Mouse (Mus musculus): ENCODE results near the gene Gm37240.

The Gm37240 gene

DNA sequence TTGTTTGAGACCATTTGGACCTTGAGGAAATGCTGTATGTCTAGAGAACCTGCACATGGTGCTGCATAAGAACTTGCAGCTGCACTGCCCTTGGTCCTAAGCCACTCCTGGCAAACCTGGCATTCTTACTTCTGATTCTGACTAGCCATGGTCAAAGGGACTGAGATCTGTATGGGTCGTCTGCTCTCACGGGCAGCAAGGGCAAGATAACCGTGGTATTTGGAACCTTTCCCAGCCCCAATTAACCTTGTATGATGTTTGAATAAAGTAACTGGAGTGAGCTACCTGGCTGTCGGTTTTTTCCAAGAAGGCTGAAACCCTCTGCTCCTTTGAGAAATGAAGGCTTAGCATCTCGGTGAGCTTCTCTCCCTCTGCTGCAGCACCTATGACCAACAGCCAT lies 8.4 kb downstream of the Gm37240 start:
- no peak for DNase-seq (ENCODE audit: low spot score)

DNA sequence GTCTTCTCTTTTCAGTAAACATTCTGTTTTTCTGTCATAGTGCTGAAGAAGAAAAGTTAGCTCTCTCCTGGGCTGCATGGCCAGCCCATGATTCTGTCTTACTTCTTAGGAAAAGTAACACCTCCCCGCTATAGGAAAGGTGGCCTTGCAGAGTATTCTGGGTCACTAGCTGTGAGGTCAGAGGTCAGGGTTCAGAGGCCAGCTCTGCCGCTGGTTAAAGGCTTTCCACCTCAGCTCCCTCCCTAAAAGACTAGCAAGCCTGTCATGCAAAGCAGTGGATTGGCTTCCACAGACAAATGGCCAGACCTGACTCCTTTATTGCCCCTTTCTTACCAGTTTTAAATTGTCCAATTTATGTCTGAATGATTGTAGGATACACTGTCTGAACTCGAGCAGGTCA lies 23.3 kb downstream of the Gm37240 start:
- DNase-seq (ENCODE audit: low spot score), result no peak

DNA sequence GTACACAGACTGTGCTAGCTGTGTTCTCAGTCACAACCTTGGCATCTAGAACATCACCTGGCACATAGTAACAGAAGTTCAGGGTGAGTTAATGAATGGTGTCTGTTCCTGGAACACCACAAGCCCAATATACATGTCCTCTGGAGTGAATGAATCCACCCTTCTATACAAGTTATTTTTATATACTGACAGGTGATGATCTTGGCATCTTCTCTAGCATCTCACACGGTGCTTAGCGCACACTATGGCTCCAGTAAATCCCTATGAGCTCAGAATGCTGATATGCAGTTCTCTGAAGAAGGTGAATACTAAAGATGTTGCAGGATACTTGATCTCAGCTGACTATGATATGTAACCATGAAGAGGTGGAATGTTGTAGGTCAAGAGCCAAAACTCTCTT lies 24.4 kb downstream of the Gm37240 start:
- DNase-seq (ENCODE audit: low spot score), result no peak

DNA sequence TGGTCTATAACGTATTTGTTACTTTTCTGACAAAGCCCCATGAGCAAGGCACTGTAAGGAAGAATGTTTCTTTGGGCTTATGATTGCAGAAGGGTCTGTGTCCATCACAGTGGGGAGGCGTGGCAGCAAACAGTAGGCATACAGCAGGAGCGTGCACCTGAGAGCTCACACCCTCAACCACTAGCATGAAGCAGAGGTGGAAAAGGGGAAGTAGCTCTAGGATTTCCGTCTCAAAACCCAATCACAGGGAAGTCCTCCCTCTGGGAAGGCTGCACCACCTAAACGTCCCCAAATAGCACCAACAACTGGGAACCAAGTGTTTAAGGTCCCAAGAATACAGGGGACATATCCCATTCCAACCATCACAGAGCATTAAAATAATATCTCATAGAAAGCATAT lies 26.3 kb downstream of the Gm37240 start:
- no peak for DNase-seq (ENCODE audit: low spot score)

DNA sequence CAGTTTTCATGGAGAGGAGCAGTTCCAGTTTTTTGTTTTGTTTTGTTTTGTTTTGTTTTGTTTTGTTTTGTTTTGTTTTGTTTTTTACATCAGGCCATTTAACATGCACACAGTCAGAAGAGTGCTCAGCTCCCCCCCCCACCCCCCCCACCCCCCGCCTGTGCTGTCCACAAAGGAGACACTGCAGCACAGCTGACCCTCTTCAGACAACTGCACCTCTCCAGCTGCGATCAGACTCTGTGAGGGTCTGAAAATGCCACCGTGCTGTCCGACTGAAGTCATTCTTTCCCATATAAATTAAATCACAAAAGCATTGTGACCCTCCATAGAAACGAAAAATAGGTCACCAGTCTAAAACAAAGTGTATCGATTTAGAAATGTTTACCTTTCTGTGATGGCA lies 28.0 kb downstream of the Gm37240 start:
- DNase-seq (ENCODE audit: low spot score), result no peak

DNA sequence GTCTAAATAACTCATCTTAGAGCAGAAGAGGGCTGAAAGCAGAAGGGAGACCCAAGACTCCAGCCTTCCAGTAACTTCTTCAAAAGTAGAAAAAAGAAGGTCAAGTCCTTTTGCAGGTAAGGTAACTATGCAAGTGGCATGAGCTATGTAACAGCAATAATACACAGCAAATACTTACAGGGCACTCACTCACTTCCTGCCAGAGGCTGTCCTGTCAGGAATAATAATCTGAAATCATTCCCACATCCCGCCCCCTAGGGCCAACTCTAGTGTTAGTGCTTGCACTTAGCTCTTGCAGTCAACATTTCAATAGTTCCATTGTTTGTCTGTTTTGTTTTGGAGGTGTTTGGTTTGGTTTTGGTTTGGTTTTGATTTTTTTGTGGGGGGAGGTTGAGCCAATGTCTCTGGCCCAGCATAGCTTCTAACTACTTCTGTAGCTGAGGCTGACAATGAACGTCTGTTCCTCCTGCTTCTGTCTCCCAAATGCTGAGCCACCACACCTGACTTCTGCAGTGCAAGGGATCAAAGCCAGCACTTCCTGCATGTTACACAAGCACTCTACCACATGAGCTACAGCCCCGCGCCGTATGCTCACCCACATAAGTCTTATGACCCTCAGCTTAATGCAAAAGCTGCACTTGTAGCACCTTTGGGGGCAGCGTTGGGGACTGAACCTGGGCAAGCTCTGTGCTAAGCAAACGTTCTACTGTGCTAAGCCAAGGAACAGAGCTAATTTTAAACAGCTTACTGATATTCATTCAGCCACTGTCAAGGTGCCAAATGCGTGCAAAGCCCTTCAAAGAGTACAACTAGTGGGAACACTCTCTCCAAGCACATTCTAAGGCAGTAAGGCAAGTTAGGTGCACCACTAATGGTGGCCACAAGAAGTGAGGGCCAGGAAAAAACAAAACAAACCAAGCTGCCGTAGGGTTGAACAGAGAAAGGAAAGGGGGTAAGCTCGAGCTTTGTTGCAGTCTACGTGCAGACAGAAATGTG lies 28.9 kb downstream of the Gm37240 start:
- no peak for DNase-seq (ENCODE audit: low spot score)

DNA sequence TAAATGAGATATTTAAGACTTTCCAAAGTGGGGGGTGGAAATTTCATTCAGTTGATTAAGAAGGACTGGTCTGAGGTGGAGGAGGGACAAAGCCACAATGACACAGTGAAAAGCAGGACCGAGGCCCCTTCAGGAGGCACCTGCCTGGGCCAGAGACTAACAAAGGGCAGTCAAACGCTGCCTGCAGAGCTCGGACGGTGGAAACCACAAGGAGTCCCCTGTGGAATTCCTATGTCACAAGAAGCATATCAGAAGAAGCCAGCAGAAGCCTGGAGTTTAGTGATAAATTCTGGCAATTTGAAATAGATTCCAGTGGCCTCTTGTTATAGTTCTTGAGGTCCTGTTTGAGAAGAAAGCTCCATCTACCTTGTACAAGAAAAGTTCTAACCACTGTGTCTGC lies 30.2 kb downstream of the Gm37240 start:
- DNase-seq (ENCODE audit: low spot score), result no peak

DNA sequence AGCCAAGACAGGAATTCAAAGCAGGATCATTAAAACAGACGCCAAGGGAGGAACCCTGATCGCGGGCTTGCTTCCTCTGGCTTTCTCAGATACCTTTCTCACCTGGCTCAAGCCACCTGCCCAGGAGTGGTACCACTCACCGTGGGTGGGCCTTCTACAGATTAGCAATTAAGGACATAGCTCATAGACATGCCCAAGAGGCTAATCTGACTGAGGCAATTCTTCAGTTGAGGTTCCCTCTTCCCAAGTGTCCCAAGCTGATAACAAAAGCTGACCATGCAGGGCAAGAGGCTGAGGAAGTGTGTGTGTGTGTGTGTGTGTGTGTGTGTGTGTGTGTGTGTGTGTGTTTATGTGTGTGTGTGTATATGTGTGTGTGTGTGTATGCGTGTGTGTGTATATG lies 31.4 kb downstream of the Gm37240 start:
- DNase-seq (ENCODE audit: low spot score), result no peak

DNA sequence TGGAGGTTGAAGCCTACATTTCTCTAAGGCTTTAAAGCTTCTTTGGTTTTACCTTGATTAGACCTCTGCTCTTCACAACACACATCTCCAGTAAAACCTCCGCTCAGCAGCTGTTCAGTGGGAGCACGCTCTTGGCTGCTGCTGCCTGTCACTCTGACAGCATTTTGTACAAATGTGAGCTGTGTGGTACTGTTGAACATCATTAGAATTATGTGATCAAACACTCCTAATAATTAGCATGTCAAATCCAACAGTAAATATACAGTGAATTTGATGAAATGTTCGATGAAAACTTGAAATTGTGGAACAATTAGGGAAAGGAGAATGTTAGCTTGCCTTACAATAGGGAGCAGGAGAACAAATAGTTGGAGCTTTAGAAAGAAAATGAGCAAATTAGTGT lies 32.3 kb downstream of the Gm37240 start:
- DNase-seq (ENCODE audit: low spot score), result no peak

DNA sequence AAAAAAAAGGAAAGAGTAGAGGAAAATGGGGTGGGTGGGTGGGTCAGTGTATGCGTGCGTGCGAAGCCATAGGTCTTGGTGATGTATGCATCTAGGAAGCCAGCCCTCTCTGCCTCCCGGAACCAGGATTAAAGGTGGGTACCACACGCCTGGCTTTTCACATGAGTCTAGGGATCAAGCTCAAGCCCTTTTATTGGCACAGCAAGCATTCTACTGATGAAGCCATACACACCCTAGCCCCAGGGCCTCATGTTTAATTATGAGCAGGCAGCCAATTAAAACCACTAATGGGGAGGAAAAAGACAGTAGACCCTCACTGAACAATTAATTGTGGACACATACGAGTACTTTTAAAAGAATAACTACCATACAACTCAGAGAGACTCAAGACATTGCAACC lies 33.2 kb downstream of the Gm37240 start:
- DNase-seq (ENCODE audit: low spot score), result no peak

DNA sequence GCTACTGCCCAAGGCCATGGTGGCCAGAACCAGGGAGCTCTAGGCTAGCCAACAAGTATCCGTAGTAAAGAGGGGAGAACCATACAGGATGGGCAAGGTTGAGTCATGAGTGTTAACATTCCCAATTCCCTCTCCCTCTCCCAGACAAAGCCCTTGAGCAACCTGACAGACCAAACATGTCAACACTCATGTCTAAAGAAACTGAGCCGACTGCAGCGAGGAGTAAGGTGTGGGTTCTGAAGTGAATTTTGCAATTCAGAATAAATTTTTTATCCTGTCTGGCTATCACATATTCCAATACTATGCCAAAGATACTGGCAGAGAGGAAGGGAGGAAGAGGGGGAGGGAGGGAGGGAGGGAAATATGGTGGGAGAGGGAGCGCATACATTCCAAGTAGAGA lies 33.6 kb downstream of the Gm37240 start:
- no peak for DNase-seq (ENCODE audit: low spot score)

DNA sequence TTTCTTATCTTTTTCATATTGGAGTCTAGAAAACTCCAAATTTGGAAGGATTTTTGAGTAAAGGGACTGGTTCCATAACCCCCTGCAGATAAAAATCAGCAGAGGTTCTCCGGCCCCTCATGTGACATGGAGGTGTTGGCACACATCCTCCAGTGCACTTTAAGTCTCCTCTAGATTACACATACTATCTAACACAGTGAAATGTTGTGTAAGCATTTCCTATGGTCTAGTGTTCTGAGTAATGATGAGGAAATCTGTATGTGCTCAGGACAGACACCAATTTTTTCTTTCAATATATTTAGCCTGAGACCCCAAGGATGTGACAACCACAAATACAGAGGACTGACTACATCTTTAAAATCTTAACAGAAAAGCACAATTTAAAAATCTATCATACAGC lies 37.2 kb downstream of the Gm37240 start:
- no peak for DNase-seq (ENCODE audit: low spot score)

DNA sequence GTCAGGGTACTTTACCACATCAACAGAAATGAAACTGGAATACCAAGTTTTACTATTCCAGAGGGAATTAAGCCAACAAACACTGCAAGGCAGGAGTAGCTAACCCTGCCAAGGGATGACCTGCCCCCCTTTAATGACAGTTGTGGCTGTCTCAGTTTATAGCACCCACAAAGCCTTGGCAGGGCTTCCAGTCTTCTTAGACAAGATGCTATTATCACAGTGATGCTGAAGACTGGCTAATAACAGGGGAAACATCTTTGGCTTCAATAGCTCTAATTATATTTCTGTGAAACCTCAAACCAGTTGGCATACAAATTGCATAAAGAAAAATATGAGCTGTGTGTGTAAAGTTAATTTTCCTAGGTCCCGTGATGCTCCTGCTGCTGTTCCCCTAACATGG lies 41.0 kb downstream of the Gm37240 start:
- DNase-seq (ENCODE audit: low spot score), result no peak

DNA sequence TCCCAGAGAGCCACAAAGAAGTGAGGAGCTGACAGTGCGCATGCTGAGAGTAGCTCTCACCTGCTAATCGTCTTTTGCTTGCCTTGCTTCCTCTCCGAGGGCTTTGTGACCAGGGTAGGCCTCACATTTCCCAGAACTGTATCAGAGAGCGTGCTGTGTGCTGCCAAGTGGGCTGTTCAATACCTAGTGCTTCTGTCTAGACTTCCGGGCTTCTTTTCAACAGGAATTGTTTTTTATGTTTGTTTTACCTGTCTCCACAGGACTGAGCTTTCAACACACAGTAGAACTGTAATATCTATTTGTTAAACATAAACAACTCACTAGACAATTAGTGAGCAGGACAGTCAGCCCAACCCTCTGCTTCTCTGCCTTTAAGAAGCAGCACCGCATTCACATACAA lies 42.0 kb downstream of the Gm37240 start:
- no peak for DNase-seq (ENCODE audit: low spot score)

DNA sequence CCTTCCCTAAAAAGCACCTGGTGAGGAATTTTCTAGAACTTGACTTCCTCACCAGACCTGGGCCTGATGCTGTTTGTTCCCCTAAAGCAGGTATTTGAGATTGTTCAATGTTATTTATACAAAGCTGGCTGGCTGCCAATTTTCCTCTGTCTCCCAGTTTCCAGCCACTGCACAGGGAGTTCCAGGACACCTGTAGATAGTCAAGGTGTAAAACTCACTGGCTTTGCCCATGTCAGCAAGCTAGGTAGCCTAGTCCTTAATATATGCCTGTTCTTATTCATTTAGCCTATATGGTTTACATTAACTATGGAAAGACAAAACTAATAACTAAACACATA lies 44.5 kb downstream of the Gm37240 start:
- no peak for DNase-seq (ENCODE audit: low spot score)

DNA sequence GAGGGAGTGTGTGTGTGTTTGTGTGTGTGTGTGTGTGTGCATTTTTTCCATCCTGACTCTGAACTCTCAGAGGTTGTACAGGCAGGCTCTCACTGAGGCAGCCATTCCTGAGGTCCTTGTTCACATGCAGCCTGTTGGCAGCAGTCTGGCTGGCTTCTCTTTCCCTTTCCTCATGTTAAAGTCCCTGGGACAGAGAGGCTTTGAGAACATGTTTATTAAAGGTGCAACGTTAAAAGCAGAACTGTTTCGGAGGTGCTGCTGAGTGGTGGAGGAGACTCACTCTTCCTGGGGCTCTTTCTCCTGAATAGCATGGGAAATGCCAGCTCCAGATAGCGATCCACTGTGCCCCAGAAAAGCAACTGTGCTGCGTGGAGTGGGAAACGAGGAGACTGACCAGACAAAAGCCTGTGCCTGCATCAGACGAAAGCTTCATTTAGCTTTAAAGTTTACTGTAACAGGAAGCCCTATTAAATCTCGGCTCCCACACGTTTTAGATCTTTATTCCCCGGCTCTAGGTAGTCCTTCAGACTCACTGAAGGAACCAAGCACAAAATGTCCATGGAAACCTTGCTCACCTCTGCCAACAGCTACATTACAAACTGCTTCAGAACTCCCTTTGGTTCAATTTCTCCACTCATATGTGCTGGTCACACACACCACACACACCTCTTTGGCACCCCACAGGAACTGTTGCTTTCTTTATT lies 45.0 kb downstream of the Gm37240 start:
- DNase-seq (ENCODE audit: low spot score), result no peak

DNA sequence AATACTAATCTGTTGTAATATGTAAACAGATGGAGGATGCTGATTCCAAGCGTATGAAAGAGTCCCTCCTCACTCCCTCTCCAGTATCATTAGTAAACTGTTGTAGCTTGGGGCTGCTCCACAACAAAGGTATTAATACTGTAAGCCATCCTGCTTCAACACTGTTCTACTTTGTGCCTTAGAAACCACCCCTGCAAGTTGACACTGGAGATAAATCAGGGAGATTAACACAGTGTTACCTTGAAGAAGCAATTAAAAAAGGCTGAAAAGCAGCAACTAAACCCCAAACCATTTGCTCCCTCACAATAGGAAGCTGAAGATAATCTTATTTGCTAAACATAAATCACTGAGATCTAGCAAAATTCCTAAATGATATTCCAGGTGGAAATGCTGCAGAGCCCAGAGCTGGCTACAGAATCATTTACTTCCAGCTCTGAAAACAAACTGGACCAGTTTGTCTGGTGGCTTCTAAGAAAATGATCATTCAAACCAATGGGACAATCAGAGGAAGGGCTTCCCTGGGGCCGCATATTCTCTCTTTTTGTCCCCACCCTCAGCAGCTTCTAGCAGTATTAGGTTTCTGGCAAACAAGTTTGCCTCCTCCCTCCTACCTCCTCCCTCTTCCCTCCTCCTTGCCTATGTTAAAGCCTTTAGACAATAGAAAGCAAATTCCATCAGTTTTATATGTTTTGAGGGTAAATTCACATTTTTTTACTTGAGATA lies 45.7 kb downstream of the Gm37240 start:
- no peak for DNase-seq (ENCODE audit: low spot score)

DNA sequence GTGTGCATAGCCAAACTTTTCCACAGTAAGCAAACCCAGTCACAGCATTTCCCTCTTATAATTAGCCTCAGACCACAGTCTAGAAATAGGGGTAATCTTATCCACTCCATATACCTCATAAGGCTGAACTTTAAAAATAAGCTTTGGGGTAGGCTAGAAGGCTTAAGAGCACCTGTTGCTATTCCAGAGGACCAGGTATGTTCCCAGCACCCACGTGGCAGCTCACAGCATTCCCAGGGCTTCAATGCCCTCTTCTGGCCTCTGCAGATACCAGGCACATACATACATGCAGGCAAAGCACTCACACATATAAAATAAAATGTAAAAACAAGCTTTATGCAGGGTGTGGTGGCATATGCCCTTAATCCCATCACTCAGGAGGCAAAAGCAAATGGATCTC lies 53.7 kb downstream of the Gm37240 start:
- DNase-seq (ENCODE audit: low spot score), result no peak

DNA sequence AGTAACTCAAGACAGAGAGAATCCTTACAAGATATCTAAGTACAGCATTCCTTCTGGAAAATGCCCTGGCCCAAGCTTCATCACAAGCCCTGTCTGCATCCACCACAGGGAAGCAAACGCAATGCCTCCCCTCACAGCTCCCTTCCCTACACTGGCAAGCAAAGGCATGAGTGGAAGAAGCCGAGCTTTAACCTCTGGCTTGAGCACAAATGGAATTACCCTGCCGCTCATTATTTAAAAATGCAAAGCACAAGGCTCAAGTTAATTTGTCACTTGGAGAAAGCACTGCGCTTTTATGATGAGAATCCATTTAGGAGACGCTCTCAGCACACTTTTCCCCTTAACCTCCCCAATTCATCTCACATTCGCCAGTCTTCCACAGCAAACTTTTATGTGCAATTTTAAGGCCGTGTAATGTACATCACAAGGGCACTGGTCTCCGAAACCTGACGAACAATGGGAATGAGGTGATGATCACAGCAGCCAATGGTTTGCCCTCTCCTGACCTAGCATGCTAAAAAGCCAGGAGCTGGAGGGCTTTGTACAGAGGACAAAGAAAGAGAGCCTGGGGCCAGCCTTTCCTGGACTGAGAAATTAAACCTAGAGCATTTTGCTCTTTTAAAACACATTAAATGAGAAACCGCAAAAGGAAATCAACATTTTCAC lies 54.7 kb downstream of the Gm37240 start:
- no peak for DNase-seq (ENCODE audit: low spot score)

DNA sequence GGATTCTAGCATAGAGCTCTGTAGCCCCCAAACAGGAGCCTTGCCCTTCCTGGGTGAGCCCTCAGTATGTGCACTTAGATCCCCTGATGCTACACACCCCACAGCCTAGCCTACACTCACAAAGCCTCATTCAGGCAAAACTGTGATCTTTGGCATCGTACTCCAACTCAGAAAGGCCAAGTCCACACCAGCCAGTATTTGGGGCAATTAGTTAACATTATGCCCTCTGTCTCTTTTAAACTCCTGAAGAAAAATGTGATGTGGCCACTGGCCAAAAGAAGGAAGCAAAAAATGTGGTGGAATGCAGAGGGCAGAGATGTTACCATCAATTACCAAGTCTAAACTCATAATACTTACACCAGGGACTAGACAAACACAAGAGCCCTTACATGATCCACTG lies 55.5 kb downstream of the Gm37240 start:
- DNase-seq (ENCODE audit: low spot score), result no peak

DNA sequence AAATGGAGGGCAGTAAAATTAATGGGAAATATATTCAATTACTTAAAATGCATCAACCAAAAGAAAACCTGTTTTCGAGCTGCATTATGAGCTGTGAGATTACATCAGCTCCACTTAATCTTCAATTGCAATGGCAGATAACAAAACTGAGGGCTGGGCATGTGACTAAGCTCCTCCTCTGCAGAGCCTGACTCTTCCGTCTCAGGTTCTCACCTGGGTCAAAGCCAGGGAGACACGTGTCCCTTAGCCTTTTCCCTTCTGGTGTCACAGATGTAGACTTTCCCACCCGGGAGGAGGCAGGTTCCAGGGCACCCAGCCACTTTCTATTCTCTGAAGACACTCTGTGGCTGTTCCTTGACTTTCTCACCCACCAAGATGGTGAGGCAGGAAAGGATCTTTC lies 58.3 kb downstream of the Gm37240 start:
- no peak for DNase-seq (ENCODE audit: low spot score)

DNA sequence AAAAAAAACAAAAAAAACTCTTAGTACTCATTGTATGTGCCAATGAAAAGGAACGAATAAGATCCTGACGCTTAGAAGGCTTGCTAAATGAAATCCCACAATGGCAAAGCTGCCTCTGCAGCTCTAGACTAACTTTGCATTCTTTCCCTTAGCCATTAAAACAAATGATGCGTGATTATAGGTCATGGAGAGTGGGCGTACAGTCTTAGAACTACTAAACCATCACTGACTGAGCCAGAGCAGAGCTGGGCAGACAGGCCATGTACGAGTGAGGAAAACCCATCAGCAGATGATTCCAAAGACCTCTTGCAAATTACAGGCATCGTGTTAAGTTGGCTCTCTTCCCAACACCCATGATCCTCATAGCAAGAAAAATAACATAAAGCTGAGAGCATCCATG lies 59.5 kb downstream of the Gm37240 start:
- DNase-seq (ENCODE audit: low spot score), result no peak
